Mouse (Mus musculus) hindbrain, embryonic 13.5 days (tissue): ENCODE results near the gene Mpp1. TPM values are rescaled to one million over a fixed set of nuclear protein-coding genes. Genes with fewer than 3 reads are reported as not detected.

Source experiments
- ATAC-seq: fragments of 200-750 bp; cut with Nextera tagmentation; 2 replicates; pipeline ENCODE4 v1.8.0; 2017; ENCODE audit warnings: moderate TSS enrichment; ENCODE audit not compliant: low FRiP score
- H3K27ac ChIP-seq: fragments of 300-500 bp; sonication (generic); 2 replicates; pipeline ENCODE4 v1.5.1; 2015; ENCODE audit warnings: inconsistent platforms, mild to moderate bottlenecking, moderate library complexity
- H3K27me3 ChIP-seq: fragments of 300-500 bp; sonication (generic); 2 replicates; pipeline ENCODE4 v1.6.1; 2015; ENCODE audit warnings: mild to moderate bottlenecking, inconsistent platforms
- H3K36me3 ChIP-seq: fragments of 300-500 bp; sonication (generic); 2 replicates; pipeline ENCODE4 v1.6.1; 2015; ENCODE audit warnings: mild to moderate bottlenecking, inconsistent platforms
- H3K4me1 ChIP-seq: fragments of 300-500 bp; sonication (generic); replicated peaks from 2 replicates; pipeline ENCODE4 v1.6.1; 2015; ENCODE audit warnings: inconsistent platforms
- H3K4me2 ChIP-seq: fragments of 300-500 bp; sonication (generic); 2 replicates; pipeline ENCODE4 v1.6.1; 2015; ENCODE audit warnings: inconsistent platforms, mild to moderate bottlenecking, moderate library complexity
- H3K4me3 ChIP-seq: fragments of 300-500 bp; sonication (generic); 2 replicates; pipeline ENCODE4 v1.5.1; 2015; ENCODE audit warnings: mild to moderate bottlenecking, inconsistent platforms
- H3K9ac ChIP-seq: fragments of 300-500 bp; sonication (generic); 2 replicates; pipeline ENCODE4 v1.6.1; 2015; ENCODE audit warnings: mild to moderate bottlenecking, inconsistent platforms
- H3K9me3 ChIP-seq: fragments of 300-500 bp; sonication (generic); 2 replicates; pipeline ENCODE4 v1.6.1; 2016; ENCODE audit warnings: inconsistent platforms
- WGBS: fragments of 180-500 bp; shearing (Covaris S2); methylation state at CpG from one replicate; pipeline ENCODE4 v1.1.7; 2015; 5-methylcytosine and 5-hydroxymethylcytosine counted together
- polyA plus RNA-seq: library from polyadenylated mRNA; unstranded; fragments of >200 nt; fragmentation: Nextera tagmentation; extraction: Ambion mirVana; gene quantifications from 2 replicates; pipeline ENCODE4 v1.2.1, GENCODE M21; 2015

Gene Mpp1
- polyA plus RNA-seq, 1 experiment from 2014 or later, result 24.7 TPM

DNA sequence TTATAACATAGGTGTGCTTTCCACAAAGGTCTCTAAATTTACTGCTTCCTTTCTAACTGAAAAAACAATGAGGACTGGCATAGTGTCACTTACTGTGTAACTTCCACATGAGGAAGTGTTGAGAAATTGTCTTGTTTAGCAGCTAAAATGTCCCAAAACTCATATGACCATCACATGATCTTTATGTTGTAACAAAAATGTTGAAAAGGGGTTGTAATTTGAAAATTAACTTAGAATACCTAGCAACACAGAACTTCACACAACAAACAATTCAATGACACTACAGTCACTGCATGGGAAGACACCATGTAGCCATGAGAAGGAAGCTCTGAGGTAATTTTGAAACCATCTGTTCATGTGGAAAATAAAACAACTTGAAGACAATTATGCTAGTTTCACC lies 3.9 kb downstream of the Mpp1 start:
- Histone ChIP-seq H3K4me3 (no peak overlapping the region), H3K9ac (no peak overlapping the region), H3K27me3 (no peaks in the 10 kb centered on the region), H3K4me2 (no peak overlapping the region), H3K4me1 (no peaks in the 10 kb centered on the region), H3K9me3 (no peaks in the 10 kb centered on the region), H3K36me3 (no peaks in the 10 kb centered on the region), H3K27ac (no peak overlapping the region)
- no peak for ATAC-seq

DNA sequence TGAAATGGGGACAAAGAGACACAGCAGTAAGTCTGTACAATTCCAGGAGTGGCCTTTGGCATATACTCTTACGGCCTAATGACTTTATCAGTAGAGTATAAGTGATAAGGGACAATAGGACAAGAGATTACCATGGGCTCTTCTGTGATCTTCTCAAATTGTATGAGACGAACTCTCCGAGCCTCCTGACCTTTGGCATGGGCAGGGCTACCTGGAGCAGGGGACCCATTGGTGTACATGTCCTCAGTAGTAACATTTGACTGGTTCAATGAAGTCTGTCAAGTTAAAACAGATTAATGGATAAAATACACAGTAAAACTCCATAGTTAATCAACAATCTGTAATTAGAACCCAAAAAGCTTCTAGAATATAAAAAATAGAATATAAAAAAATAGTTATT lies 5.2 kb downstream of the Mpp1 start:
- Histone ChIP-seq H3K9ac (no peak overlapping the region), H3K27ac (no peak overlapping the region), H3K4me3 (no peak overlapping the region), H3K4me1 (no peaks in the 10 kb centered on the region), H3K36me3 (no peaks in the 10 kb centered on the region), H3K9me3 (no peaks in the 10 kb centered on the region), H3K4me2 (no peak overlapping the region), H3K27me3 (no peaks in the 10 kb centered on the region)
- 95% methylated on average over 3 of the region's 3 CpGs for WGBS
- no peak for ATAC-seq

DNA sequence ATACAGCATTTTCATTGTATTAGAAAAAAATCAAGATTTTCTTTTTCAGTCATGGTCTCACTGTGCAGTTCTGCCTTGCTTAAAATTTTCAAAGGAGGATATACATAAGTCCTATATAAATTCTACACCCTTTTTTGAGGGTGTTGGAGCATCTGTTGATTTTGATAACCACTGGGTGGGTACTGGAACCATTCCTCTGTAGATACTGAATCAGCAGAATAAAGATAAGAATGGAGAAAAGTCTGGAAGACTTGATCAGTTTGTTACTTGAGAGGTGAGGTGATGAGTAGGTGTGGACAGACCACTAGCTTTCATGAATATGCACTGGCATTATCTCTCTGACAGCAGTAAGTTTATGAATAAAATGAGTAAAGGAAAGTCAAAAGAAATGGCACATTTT lies 15.3 kb downstream of the Mpp1 start:
- no peaks in the 10 kb centered on the region for H3K9me3 ChIP-seq
- H3K36me3 ChIP-seq, result peaks cover 7% of the 10 kb centered on the region; the same call in 1 of the 2 replicates

DNA sequence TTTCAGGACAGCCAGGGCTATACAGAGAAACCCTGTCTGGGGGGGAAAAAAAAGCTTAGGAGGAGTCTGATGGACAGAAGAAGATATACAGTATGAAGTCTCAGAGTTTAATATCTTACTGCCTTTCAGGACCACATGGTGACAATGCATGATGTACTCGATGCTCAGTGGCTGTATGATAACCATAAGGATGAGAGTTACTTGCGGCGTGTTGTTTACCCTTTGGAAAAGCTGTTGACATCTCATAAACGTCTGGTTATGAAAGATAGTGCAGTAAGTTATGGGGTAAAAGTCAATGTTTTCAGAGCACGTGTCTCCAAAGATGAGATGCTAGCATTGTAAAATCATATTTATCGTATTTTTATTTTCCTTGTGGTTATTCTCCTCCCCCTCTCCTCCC lies 28.5 kb downstream of the Mpp1 start:
- WGBS, result 92% methylated on average over 6 of the region's 6 CpGs

More for the DNA sequence above, 15.3 kb downstream of the Mpp1 start:
- Histone ChIP-seq H3K27me3 (no peaks in the 10 kb centered on the region), H3K27ac (no peak overlapping the region), H3K4me3 (no peak overlapping the region), H3K4me1 (no peaks in the 10 kb centered on the region), H3K9ac (no peak overlapping the region), H3K4me2 (no peak overlapping the region)
- ATAC-seq, result no peak

DNA sequence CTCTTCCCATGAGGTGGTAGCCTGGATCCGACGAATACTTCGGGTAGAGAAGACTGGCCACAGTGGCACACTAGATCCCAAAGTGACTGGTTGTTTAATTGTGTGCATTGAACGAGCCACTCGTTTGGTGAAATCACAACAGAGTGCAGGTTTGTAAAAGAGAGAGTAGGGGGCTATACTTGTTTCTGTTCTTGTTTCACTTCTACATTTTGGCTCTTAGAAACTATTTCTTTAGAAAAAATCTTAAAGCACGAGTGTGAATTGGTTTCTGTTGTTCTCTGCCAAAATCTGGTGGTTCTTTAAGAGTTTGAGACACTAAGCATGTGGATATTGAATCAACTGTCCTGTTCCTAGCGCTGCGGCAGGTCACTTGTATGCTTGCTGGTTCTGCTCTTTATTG lies 32.0 kb downstream of the Mpp1 start:
- no peak overlapping the region for H3K27ac ChIP-seq
- H3K4me3 ChIP-seq, result no peak overlapping the region
- ATAC-seq, result no peak
- no peak overlapping the region for H3K4me2 ChIP-seq
- H3K27me3 ChIP-seq, result no peaks in the 10 kb centered on the region
- H3K4me1 ChIP-seq, result peaks cover 9% of the 10 kb centered on the region
- H3K9ac ChIP-seq, result no peak overlapping the region
- 95% methylated on average over 8 of the region's 8 CpGs for WGBS
- no peaks in the 10 kb centered on the region for H3K9me3 ChIP-seq
- peaks cover 20% of the 10 kb centered on the region; the same call in 1 of the 2 replicates for H3K36me3 ChIP-seq

More for the DNA sequence above, 28.5 kb downstream of the Mpp1 start:
- Histone ChIP-seq H3K4me3 (no peak overlapping the region), H3K4me1 (peaks cover 5% of the 10 kb centered on the region), H3K27ac (no peak overlapping the region), H3K9me3 (no peaks in the 10 kb centered on the region), H3K4me2 (no peak overlapping the region), H3K27me3 (no peaks in the 10 kb centered on the region), H3K9ac (no peak overlapping the region), H3K36me3 (peaks cover 47% of the 10 kb centered on the region)
- ATAC-seq, result no peak

DNA sequence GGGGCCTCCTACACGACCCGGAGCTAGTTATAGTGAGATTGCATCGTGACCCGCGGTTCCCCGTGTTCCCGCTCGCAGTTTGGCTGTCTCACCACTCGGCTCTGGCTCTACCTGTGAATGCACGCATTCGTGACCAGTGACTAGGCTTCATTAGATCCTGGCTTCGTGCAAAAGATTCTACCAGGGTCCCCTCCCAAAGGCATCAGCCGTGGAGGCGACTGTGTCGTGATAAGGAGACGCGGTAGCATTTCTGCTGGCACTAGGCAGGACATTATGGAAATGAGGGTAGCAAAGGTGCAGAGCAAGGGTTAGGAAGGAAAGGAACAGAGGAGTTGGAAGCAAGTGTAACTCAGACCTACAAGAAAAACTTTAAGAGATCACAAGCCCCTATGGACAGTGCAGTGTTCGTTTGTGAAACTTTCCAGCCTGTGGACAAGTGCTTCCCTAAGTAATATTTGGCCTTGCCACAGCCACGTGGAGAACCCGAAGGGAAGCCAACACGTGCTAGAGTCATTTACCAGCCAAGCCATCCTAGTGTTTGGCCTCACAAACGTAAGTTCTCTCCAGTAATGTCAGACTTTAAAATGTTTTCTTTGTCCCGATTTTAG lies 34.5 kb downstream of the Mpp1 start:
- WGBS, result 23% methylated on average over 23 of the region's 23 CpGs
- no peaks in the 10 kb centered on the region for H3K27me3 ChIP-seq
- peaks cover 10% of the 10 kb centered on the region; the same call in 1 of the 2 replicates for H3K36me3 ChIP-seq
- peak overlapping the region; percentile 61 for H3K4me2 ChIP-seq
- ATAC-seq, result 0 out of 2 replicates have a peak, but pooled peaks have one; percentile 1
- peaks cover 9% of the 10 kb centered on the region for H3K4me1 ChIP-seq
- H3K9me3 ChIP-seq, result no peaks in the 10 kb centered on the region
- peak overlapping the region; percentile 69 for H3K9ac ChIP-seq
- peak overlapping the region; percentile 62 for H3K27ac ChIP-seq
- H3K4me3 ChIP-seq, result peak overlapping the region; percentile 57

DNA sequence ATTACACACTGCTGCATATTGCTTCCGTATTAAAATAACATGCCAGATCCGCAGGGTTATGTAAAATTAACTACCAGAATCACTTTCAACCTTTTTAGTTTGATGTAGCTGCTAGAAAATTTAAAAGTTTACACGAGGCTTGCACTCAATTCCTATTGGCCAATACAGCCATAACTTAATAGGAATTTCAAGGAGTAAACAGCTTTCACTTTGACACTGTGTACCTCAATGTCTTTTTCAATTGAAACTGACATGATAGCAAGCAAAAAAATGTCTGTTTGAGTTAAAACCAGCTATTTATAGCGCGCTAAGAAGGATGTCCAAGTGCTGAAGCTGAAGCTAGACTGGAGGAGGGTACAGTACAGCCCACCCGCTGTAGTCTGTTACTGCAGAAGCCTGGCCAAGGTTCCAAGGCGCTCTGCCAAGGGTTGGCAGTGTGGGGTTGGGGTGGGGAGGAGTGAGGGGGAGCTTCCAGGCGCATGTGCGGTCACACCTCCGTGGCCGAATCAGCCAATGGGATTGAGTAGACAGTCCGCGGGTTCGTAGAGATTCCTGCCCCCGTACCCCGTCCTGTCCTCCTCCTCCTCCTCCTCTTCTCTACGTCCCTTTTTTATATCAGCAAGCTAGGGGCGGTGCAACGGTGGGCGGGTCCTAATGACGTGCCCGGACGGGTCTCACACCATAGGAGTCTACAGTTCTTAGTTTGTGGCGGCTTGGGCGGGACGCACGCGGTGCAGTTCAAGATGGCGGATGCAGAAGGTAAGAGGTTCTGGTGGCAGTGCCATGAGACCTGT lies 35.2 kb downstream of the Mpp1 start, which contains the start of gene Dkc1:
Gene Dkc1, plus strand, starts transcription at position 486 of the 794 bp plus-strand sequence.
- Histone ChIP-seq H3K9ac (peak within 1 kb of the TSS; percentile 69), H3K36me3 (0 out of 2 replicates have a peak, but pooled peaks cover 6% of the 10 kb centered on the region), H3K27ac (peak within 1 kb of the TSS; percentile 62), H3K27me3 (no peaks in the 10 kb centered on the region), H3K4me3 (peak within 1 kb of the TSS; percentile 57), H3K4me1 (peaks cover 9% of the 10 kb centered on the region), H3K9me3 (no peaks in the 10 kb centered on the region), H3K4me2 (peak within 1 kb of the TSS; percentile 61)
- peak; percentile 100 for ATAC-seq
- 20% methylated on average over 29 of the region's 29 CpGs for WGBS

DNA sequence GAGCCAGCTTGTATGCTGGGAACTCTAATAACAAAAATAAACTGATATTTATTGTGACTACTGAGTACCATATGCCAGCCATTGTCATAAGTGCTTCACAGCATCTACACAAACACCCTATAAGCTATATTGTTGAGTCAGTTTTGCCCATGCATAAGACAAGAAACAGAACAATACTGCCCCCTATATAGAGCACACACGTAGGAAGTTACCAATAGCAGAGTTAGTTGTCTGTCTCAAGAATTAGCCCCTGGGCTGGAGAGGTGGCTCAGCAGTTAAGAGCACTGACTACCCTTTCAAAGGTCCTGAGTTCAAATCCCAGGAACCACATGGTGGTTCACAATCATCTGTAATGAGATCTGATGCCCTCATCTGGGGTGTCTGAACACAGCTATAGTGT lies 45.2 kb downstream of the Mpp1 start:
- H3K9me3 ChIP-seq, result no peaks in the 10 kb centered on the region
- ATAC-seq, result no peak
- no peak overlapping the region for H3K27ac ChIP-seq
- no peaks in the 10 kb centered on the region for H3K36me3 ChIP-seq
- H3K27me3 ChIP-seq, result no peaks in the 10 kb centered on the region
- WGBS, result 15% methylated on average over 1 of the region's 1 CpGs
- no peak overlapping the region for H3K4me2 ChIP-seq
- no peaks in the 10 kb centered on the region for H3K4me1 ChIP-seq
- H3K4me3 ChIP-seq, result no peak overlapping the region
- no peak overlapping the region for H3K9ac ChIP-seq

DNA sequence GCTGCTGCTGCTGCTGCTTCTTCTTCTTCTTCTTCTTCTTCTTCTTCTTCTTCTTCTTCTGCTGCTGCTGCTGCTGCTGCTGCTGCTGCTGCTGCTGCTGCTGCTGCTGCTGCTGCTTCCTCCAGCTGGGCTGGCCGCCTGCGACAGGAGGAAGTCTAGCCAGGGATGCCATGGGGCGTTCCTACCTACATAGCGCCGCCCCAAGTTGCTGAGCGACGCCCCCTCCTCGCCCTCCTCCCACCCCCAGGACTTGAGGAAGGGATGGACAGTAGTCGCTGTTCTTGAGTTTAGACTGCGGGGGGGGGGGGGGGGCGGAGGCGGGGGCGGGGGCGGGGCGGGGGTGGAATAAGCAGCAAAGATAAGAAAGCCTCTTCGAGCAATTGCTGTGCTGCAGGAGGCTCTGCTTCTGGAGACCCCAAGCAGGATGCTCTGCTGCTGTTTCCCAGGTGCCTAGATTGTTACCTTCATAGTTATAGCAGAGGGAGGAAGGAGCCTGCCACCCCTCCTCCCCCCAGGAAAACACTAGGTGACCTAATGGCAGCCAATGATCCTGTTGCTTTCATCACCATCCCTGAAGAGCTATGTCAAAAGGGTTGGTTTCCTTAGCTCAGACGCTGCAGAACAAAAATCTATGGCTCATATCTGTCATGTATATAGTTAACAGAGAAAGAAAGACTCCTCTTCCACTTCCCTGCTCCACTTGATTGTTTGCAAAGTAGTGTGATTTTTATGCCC lies 45.9 kb downstream of the Mpp1 start, which contains the start of gene Gab3:
Gene Gab3, minus strand, starts transcription at position 685 of the 735 bp plus-strand sequence.
- Histone ChIP-seq H3K9me3 (no peaks in the 10 kb centered on the region), H3K4me3 (peak within 1 kb of the TSS; percentile 49), H3K36me3 (no peaks in the 10 kb centered on the region), H3K9ac (peak within 1 kb of the TSS; percentile 68), H3K27ac (peak within 1 kb of the TSS; percentile 23; the same call in 1 of the 2 replicates), H3K4me1 (no peaks in the 10 kb centered on the region), H3K4me2 (peak within 1 kb of the TSS; percentile 58), H3K27me3 (no peaks in the 10 kb centered on the region)
- peak; percentile 94 for ATAC-seq
- WGBS, result 13% methylated on average over 6 of the region's 17 CpGs

DNA sequence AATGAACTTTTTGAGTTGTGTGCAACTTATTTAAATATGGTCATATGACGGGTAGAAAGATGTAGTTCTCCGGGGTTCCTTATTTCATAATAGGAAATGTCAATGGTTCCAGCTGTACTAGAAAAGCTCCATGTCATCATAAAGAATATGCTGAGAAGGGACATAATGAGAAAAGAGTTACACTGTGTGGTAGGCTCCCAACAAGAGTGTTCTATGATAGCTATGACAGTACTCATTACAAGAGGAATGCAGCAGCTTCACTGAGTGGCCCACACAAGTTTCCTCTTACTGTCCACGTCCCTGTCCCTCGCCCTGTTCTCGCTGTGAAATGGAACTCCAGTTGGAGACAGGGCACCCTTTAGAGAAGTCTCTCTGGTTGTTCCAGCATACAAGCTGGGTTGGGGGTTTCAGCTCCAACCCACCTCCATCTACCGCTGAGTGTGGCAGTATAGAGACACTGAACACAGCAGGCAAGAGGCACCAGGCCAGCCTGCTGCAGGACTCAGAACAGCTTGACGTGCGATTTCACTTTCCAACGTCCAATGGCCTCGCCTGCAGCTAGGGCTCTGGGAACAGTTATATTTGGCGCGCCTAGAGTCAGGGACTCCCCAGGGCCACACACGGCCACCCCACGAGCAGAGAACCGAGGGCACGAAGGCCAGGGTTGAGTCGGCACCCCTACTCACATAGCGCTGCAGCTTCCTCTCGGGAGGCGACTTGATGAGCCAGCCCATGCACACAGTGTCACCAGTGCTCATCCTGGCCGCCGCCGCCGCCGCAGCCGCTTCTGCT lies 46.6 kb downstream of the Mpp1 start:
- 23% methylated on average over 18 of the region's 26 CpGs for WGBS
- H3K9me3 ChIP-seq, result no peaks in the 10 kb centered on the region
- ATAC-seq, result peak; percentile 89
- H3K4me1 ChIP-seq, result no peaks in the 10 kb centered on the region
- no peaks in the 10 kb centered on the region for H3K36me3 ChIP-seq
- H3K27ac ChIP-seq, result peak overlapping the region; percentile 23; the same call in 1 of the 2 replicates
- peak overlapping the region; percentile 68 for H3K9ac ChIP-seq
- peak overlapping the region; percentile 58 for H3K4me2 ChIP-seq
- no peaks in the 10 kb centered on the region for H3K27me3 ChIP-seq
- H3K4me3 ChIP-seq, result peak overlapping the region; percentile 49

DNA sequence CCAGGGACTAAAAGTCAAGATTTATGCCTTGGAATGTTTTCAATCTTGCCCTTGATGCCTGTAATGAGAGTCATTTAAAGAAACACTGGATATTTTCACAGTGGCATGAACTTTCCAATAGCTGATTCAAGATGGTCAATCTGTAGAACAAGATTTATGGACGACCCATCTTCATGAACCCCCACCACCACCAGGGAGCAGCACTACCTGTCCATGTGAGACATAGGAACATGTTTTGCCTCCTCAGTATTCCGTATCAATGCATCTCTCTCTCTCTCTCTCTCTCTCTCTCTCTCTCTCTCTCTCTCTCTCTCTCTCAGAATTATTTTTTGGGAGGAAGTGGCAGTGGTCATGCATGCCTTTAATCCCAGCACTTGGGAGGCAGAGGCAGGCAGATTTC lies 48.5 kb downstream of the Mpp1 start:
- WGBS, result 61% methylated on average over 2 of the region's 2 CpGs
- Histone ChIP-seq H3K4me2 (no peak overlapping the region), H3K27ac (no peak overlapping the region), H3K27me3 (no peaks in the 10 kb centered on the region), H3K9me3 (no peaks in the 10 kb centered on the region), H3K9ac (no peak overlapping the region), H3K4me3 (no peak overlapping the region), H3K36me3 (no peaks in the 10 kb centered on the region), H3K4me1 (no peaks in the 10 kb centered on the region)
- ATAC-seq, result no peak
